Mouse (Mus musculus) erythroid progenitor cell, adult 5-6 weeks (primary cell): Measurements from ENCODE around the gene Stxbp2. TPM values are rescaled to one million over a fixed set of nuclear protein-coding genes. Genes with fewer than 3 reads are reported as not detected.

ENCODE experiments used
- ATAC-seq: replicated peaks from 2 replicates; pipeline ENCODE4 v1.8.0; 2016; ENCODE audit warnings: moderate number of reproducible peaks, mild to moderate bottlenecking, moderate TSS enrichment, inconsistent platforms; ENCODE audit not compliant: poor library complexity, low FRiP score, severe bottlenecking
- total RNA-seq, 2 experiments: library from RNA; stranded (forward) in 1 of 2; stranded (reverse) in 1 of 2; fragments of 150-400 nt in 1 of 2; fragments of 186-747, 209-891 nt in 1 of 2; gene quantifications; 2 replicates each; pipeline versions ENCODE4 v1.2.3 to v1.2.4; 2015 to 2017; ENCODE audit warnings: low replicate concordance in 2 of 2

The Stxbp2 gene
- total RNA-seq, 2 experiments from 2014 or later: 32.7 to 49.1 TPM

DNA sequence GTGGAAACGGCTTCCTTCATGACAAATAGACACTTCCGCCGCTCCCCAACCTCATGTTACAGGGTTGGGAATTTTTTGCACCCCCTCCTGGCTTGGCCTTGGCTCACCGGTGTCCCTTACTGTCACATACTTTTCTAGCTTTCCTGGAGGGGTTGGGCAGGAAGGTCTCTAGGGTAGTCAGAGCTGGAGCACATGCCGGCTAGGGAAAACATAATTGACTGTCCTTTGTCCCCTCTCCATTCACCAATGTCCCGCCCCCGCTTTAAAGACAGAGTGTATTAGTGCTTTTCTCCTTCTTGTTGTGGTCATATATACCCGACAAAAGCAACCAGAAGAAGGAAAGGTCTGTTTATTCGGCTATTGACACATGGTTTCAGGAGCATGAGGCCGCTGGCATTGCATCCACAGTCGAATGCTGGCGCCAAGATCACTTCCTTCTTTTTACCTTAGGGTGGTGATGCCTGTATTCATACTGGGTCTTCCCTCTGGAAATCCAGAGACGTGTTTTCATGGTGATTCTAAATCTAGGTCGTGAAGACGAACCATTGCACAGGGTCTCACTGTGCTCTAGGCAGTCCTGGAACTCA is 46.3 kb downstream of the Stxbp2 start:
- ATAC-seq: no peak

DNA sequence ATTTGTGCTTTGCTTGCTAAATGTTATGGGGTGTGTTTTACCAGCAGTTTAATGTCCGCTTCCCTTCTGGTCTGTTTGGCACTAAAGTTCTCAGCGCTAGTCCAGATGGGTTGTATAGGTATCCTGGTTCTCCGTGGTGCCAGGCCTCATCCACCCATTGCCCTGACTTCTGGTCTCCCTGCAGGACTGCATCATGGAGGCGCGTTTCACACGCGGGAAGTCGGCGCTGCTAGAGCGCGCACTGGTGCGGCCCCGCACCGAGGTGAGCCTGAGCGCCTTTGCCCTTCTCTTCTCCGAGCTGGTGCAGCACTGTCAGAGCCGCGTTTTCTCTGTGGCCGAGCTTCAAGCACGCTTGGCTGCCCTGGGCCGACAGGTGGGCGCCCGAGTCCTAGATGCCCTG is 48.1 kb downstream of the Stxbp2 start:
- no peak for ATAC-seq

DNA sequence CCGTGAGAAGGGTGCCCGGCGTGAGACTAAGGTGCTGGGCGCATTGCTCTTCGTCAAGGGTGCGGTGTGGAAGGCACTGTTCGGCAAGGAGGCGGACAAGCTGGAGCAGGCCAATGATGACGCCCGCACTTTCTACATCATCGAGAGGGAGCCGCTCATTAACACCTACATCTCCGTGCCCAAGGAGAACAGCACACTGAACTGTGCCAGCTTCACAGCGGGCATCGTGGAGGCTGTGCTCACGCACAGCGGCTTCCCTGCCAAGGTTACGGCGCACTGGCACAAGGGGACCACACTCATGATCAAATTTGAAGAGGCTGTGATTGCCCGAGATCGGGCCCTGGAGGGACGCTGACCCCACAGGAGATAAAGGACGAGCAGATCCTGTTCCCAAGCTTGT is 48.5 kb downstream of the Stxbp2 start:
- no peak for ATAC-seq

DNA sequence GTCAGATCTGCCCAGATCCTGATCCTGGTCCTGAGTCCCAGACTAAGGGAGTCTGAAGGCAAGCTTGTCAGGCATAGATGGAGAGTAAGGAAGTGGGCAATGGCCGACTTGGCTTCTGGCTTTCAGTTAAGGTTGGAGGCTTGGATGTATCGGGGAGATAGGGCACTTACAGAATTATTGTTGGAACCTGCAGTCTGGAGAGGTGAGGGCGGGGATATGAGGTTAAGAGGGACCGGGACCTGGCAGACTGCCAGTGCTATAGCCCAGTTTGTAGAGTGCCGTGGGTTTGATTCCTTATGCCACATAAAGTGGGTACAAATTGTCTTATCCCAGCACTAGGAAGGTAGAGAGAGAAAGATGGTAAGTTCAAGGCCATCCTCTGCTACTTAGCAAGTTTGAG is 48.9 kb downstream of the Stxbp2 start:
- no peak for ATAC-seq

DNA sequence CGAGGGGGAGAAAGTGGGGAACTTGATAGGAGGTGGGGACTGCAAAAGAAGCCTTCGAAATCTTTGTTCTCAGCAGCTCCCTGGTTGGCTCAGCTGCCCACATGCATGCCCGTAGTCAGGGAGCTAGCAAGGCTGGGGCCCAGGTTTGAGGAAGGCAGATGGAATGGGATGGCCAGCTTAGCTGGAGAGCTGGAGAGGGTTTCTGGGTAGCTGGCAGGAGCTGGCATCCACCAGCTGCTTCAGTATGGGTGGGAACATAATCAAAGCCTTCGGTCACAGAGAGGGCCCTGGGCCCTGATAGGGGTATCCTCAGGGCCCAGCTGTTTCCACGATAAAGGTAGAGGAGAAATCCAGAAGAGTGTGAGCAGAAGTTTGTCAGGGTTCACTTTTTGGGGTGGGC is 51.7 kb downstream of the Stxbp2 start:
- ATAC-seq: no peak

DNA sequence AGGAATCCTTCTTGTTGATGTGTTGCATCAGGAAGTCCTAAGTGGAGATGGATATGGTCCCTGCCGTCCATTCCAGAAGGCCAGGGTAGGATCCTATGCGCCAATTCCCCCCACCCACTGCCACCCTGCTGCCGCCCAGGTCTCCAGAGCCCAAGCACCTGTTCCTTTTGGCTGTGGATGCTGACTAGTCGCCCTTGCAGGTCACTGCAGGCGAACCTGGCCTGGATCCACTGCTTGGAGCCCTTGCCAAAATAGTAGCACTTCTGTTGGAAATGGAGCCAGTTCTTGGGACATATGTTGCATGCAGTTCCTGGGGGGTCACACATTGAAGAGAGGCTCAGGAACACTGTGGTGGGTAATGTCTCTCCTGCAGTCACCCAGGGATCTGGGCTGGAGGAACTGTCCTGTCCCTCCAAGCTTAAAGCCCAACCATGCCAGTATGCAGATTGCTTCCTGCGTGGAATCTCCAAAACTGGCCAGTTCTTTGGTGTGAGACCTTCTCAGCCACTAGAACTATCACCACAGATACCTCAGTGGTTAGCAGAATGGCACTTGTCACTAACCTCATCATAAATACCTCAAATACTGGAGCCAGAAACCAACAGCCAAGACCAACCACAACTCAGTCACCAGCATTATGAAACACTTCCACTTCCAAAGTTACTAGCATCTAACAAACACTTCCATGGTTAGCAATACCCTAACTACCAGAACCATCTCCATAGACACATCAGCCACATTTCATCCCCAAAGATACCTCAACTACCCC is 52.8 kb downstream of the Stxbp2 start:
- no peak for ATAC-seq

DNA sequence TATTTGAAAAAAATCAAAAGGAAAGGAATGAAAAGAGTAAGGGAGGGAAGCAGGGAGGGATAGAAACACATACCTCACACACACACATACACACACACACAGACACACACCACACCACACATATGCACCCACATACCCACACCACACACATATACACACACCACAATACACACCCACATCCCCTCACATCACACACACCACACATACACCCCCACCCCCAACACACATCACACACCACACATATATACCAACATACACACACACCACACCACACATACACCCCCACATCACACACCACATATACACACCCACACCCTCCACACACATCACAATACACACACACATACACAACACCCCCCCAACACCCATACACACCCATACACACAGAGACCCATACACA is 53.8 kb downstream of the Stxbp2 start:
- no peak for ATAC-seq

DNA sequence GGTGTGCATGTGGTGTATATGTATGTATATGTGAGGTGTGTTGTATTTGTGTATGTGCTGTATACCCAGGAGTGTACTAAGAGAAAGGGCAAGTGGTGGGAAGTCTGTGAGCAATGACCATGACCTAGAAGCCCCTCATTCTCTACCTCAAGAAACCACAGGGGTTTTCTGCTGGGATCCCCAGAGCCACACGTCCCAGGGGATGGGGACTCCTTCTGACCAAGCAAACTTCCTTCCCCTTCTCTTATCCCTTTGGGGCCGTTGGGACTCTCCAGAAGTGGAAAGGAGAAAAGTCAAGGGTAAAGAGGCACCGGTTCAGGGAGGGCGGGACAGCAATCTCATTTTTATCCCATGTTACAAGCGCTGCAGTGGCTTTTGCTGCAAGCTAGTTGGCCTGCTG is 54.7 kb downstream of the Stxbp2 start:
- ATAC-seq: no peak

DNA sequence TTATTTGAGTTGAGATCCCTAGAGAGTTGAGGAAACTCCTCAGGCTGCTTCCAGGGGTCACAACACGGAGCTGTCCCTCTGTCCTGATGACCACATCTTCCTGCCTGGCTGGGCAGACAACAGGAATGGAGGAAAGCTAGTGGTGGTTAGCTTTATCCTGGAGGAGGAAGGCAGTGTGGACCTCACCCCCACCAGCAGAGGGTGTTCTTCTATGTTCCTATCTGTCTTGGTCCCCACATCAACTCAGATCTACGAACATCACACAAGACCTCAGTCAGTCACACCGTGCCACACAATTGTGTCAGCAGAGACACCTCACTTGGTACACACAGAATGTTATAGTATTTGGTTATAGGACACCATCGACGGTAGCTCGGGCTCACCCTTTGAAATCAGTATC is 56.8 kb downstream of the Stxbp2 start:
- ATAC-seq: no peak

DNA sequence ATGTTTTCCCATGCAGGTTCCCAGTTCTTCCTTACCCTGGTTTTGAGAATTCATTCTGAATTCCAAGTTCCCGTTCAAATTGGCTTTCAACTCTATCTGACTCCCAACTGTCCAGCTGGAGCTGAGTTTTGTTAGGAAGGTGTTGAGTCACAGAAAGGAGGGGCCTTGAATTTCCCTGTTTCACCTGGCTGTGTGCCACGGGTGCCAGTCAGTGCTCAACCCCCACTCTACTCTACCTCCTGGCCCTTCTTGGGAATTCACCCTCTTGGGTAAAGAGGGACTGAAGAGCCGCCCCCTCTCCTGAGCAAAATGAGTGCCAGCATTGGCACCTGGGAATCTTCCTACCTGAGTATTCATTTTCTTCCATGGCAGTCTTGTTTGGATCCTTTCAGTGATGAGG is 60.0 kb downstream of the Stxbp2 start:
- no peak for ATAC-seq

Other genes starting within 250 kb of the Stxbp2 start
- gene Arhgef18, start 237.9 kb upstream of the Stxbp2 start, total RNA-seq (2015; ENCODE audit: low replicate concordance): 7.2 and 7.5 TPM in 2 replicates
- gene Arhgef18, start 237.9 kb upstream of the Stxbp2 start, total RNA-seq (2017; ENCODE audit: low replicate concordance): 3.0 and 5.4 TPM in 2 replicates
- gene Pex11g, start 163.3 kb upstream of the Stxbp2 start, total RNA-seq (2015; ENCODE audit: low replicate concordance): 0.72 TPM in 1 of 2 replicates, not detected in the other
- gene Pex11g, start 163.3 kb upstream of the Stxbp2 start, total RNA-seq (2017; ENCODE audit: low replicate concordance): not detected in 2 replicates
- not detected in 2 replicates for gene Tex45, start 160.1 kb upstream of the Stxbp2 start, total RNA-seq (2015; ENCODE audit: low replicate concordance)
- not detected in 2 replicates for gene Tex45, start 160.1 kb upstream of the Stxbp2 start, total RNA-seq (2017; ENCODE audit: low replicate concordance)
- gene Zfp358, start 137.8 kb upstream of the Stxbp2 start, total RNA-seq (2015; ENCODE audit: low replicate concordance): 2.9 TPM in 1 of 2 replicates, not detected in the other
- 2.0 TPM in 1 of 2 replicates, not detected in the other for gene Zfp358, start 137.8 kb upstream of the Stxbp2 start, total RNA-seq (2017; ENCODE audit: low replicate concordance)
- gene Mcoln1, start 130.5 kb upstream of the Stxbp2 start, total RNA-seq (2015; ENCODE audit: low replicate concordance): 45.3 and 65.2 TPM in 2 replicates
- 82.9 and 267 TPM in 2 replicates for gene Mcoln1, start 130.5 kb upstream of the Stxbp2 start, total RNA-seq (2017; ENCODE audit: low replicate concordance)
- 110 and 131 TPM in 2 replicates for gene Pnpla6, start 115.6 kb upstream of the Stxbp2 start, total RNA-seq (2015; ENCODE audit: low replicate concordance)
- 147 and 272 TPM in 2 replicates for gene Pnpla6, start 115.6 kb upstream of the Stxbp2 start, total RNA-seq (2017; ENCODE audit: low replicate concordance)
- gene C330021F23Rik, start 63.0 kb upstream of the Stxbp2 start, total RNA-seq (2015; ENCODE audit: low replicate concordance): not detected in 2 replicates
- not detected in 2 replicates for gene C330021F23Rik, start 63.0 kb upstream of the Stxbp2 start, total RNA-seq (2017; ENCODE audit: low replicate concordance)
- gene Camsap3, start 43.7 kb upstream of the Stxbp2 start, total RNA-seq (2015; ENCODE audit: low replicate concordance): not detected in 2 replicates
- gene Camsap3, start 43.7 kb upstream of the Stxbp2 start, total RNA-seq (2017; ENCODE audit: low replicate concordance): not detected in 2 replicates
- gene Xab2, start 9.6 kb upstream of the Stxbp2 start, total RNA-seq (2015; ENCODE audit: low replicate concordance): 8.8 and 12.3 TPM in 2 replicates
- gene Xab2, start 9.6 kb upstream of the Stxbp2 start, total RNA-seq (2017; ENCODE audit: low replicate concordance): 30.6 and 36.8 TPM in 2 replicates
- 48.6 and 125 TPM in 2 replicates for gene Pet100, start 9.4 kb upstream of the Stxbp2 start, total RNA-seq (2015; ENCODE audit: low replicate concordance)
- gene Pet100, start 9.4 kb upstream of the Stxbp2 start, total RNA-seq (2017; ENCODE audit: low replicate concordance): 65.1 and 137 TPM in 2 replicates
- gene Pcp2, start 5.4 kb upstream of the Stxbp2 start, total RNA-seq (2015; ENCODE audit: low replicate concordance): not detected in 2 replicates
- gene Pcp2, start 5.4 kb upstream of the Stxbp2 start, total RNA-seq (2017; ENCODE audit: low replicate concordance): not detected in 2 replicates
- not detected in 2 replicates for gene Retn, start 24.8 kb downstream of the Stxbp2 start, total RNA-seq (2015; ENCODE audit: low replicate concordance)
- not detected in 2 replicates for gene Retn, start 24.8 kb downstream of the Stxbp2 start, total RNA-seq (2017; ENCODE audit: low replicate concordance)
- gene Mcemp1, start 34.8 kb downstream of the Stxbp2 start, total RNA-seq (2015; ENCODE audit: low replicate concordance): 13.4 and 36.4 TPM in 2 replicates
- gene Mcemp1, start 34.8 kb downstream of the Stxbp2 start, total RNA-seq (2017; ENCODE audit: low replicate concordance): 4.1 and 11.6 TPM in 2 replicates
- not detected in 2 replicates for gene Fcor, start 41.4 kb downstream of the Stxbp2 start, total RNA-seq (2015; ENCODE audit: low replicate concordance)
- not detected in 2 replicates for gene Fcor, start 41.4 kb downstream of the Stxbp2 start, total RNA-seq (2017; ENCODE audit: low replicate concordance)
- gene Trappc5, start 45.3 kb downstream of the Stxbp2 start, total RNA-seq (2015; ENCODE audit: low replicate concordance): 5.4 and 6.1 TPM in 2 replicates
- gene Trappc5, start 45.3 kb downstream of the Stxbp2 start, total RNA-seq (2017; ENCODE audit: low replicate concordance): 5.1 and 5.4 TPM in 2 replicates
- 2.9 TPM in 1 of 2 replicates, not detected in the other for gene Fcer2a, start 63.2 kb downstream of the Stxbp2 start, total RNA-seq (2015; ENCODE audit: low replicate concordance)
- 1.2 TPM in 1 of 2 replicates, not detected in the other for gene Fcer2a, start 63.2 kb downstream of the Stxbp2 start, total RNA-seq (2017; ENCODE audit: low replicate concordance)
- not detected in 2 replicates for gene Clec4g, start 89.7 kb downstream of the Stxbp2 start, total RNA-seq (2015; ENCODE audit: low replicate concordance)
- not detected in 2 replicates for gene Clec4g, start 89.7 kb downstream of the Stxbp2 start, total RNA-seq (2017; ENCODE audit: low replicate concordance)
- 5.4 TPM in 1 of 2 replicates, not detected in the other for gene Cd209a, start 118.0 kb downstream of the Stxbp2 start, total RNA-seq (2015; ENCODE audit: low replicate concordance)
- 3.0 and 5.1 TPM in 2 replicates for gene Cd209a, start 118.0 kb downstream of the Stxbp2 start, total RNA-seq (2017; ENCODE audit: low replicate concordance)
- gene Cd209e, start 223.4 kb downstream of the Stxbp2 start, total RNA-seq (2015; ENCODE audit: low replicate concordance): not detected in 2 replicates
- not detected in 2 replicates for gene Cd209e, start 223.4 kb downstream of the Stxbp2 start, total RNA-seq (2017; ENCODE audit: low replicate concordance)
- gene Cd209d, start 247.6 kb downstream of the Stxbp2 start, total RNA-seq (2015; ENCODE audit: low replicate concordance): not detected in 2 replicates
- not detected in 2 replicates for gene Cd209d, start 247.6 kb downstream of the Stxbp2 start, total RNA-seq (2017; ENCODE audit: low replicate concordance)